Mouse (Mus musculus) layer of hippocampus, adult 2 months (tissue): Measurements from ENCODE around the gene Olfr582. TPM values are rescaled to one million over a fixed set of nuclear protein-coding genes. Genes with fewer than 3 reads are reported as not detected.

ENCODE experiments used
- DNase-seq, 2 experiments: peaks; one replicate each; pipeline ENCODE4 v3.0.0; 2022; ENCODE audit warnings: low spot score in 2 of 2
- H3K27ac ChIP-seq: fragments of 200-600 bp; 2 replicates; pipeline ENCODE4 v1.8.1; 2022
- H3K4me3 ChIP-seq: fragments of 200-600 bp; 2 replicates; pipeline ENCODE4 v1.8.1; 2022; ENCODE audit warnings: mild to moderate bottlenecking
- CTCF ChIP-seq: fragments of 200-600 bp; conservative IDR thresholded peaks from 2 replicates; pipeline ENCODE4 v1.8.1; 2022; ENCODE audit warnings: antibody characterized with exemption, mild to moderate bottlenecking, moderate library complexity
- long read RNA-seq, 2 experiments: library from polyadenylated mRNA; stranded (forward); transcript quantifications; one replicate each; pipeline ENCODE4 v2.0.0; 2021; ENCODE audit warnings: borderline mapping rate in 2 of 2
- total RNA-seq, 2 experiments: library from RNA; stranded (reverse); gene quantifications; 2 replicates each; pipeline ENCODE4 v1.2.3; 2021

Olfr582 gene
- not detected for total RNA-seq
- long read RNA-seq, experiment 1 = 0 reads
- long read RNA-seq, experiment 2 = 0 reads

DNA sequence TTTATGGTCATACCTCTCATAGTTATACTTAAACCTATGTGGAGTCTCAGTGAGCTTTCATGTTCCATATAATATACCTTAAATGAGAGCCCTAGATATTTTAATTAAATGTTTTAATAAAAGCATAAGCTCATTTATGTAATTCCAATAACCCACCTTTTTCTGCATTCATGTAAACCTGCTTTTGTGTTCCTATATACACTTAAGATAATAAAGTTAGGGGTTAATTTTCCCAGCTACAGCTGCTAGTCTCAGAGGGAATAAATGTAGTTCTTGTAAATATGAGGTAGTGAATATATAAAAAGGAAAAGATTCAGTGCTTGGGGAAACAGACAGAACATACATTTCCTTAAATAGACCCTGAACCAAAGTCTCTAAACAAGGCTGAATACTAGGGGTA lies at the start of gene Olfr582:
Gene Olfr582 (plus strand): TSS at position 301 of the 400 bp plus-strand sequence.
- Histone ChIP-seq H3K27ac (no peak within 1 kb of the TSS), H3K4me3 (no peak within 1 kb of the TSS)
- TF ChIP-seq CTCF = no peak
- DNase-seq = no peak

- no peak for DNase-seq
- TF ChIP-seq CTCF = no peak
- Histone ChIP-seq H3K27ac (no peak within 1 kb of the TSS), H3K4me3 (no peak within 1 kb of the TSS)
Observed at GRCm38 (mm10) chr7:102989224-102989623, 48.6 kb upstream of the Olfr582 start, which contains the start of gene Olfr578. Gene Olfr578 (minus strand): TSS chr7:102989324.

GRCm38 (mm10) chr7:103051000-103051399 lies 13.2 kb downstream of the Olfr582 start, which contains the start of gene Olfr583:
Gene Olfr583 (plus strand): TSS chr7:103051300.
- H3K4me3 ChIP-seq = no peak within 1 kb of the TSS
- no peak for TF ChIP-seq CTCF
- DNase-seq = no peak
- no peak within 1 kb of the TSS for H3K27ac ChIP-seq

DNA sequence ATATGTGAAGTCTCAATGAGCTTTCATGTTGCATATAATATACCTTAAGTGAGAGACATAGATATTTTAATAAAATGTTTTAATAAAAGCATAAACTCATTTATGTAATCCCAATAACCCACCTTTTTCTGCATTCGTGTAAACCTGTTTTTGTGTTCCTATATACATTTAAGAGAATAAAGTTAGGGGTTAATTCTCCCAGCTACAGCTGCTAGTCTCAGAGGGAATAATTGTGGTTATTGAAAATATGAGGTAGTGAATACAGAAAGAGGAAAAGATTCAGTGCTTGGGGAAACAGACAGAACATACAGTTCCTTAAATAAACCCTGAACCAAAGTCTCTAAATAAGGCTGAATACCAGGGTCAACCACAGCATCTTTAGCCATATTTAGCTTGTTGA lies 43.8 kb downstream of the Olfr582 start, which contains the start of gene Olfr584:
Gene Olfr584 (plus strand): TSS at position 301 of the 400 bp plus-strand sequence.
- DNase-seq = no peak
- no peak for TF ChIP-seq CTCF
- Histone ChIP-seq H3K4me3 (no peak within 1 kb of the TSS), H3K27ac (no peak within 1 kb of the TSS)

Other genes with a start within 250 kb of the Olfr582 start
- gene Olfr564, start 234.5 kb upstream of the Olfr582 start, total RNA-seq = not detected
- not detected for gene Olfr566, start 179.3 kb upstream of the Olfr582 start, total RNA-seq
- gene Olfr568, start 160.9 kb upstream of the Olfr582 start, total RNA-seq = not detected
- gene Olfr569, start 147.1 kb upstream of the Olfr582 start, total RNA-seq = not detected
- gene Olfr570, start 143.4 kb upstream of the Olfr582 start, total RNA-seq = not detected
- not detected for gene Olfr571, start 120.5 kb upstream of the Olfr582 start, total RNA-seq
- not detected for gene Olfr572, start 113.6 kb upstream of the Olfr582 start, total RNA-seq
- not detected for gene Olfr573-ps1, start 95.4 kb upstream of the Olfr582 start, total RNA-seq
- gene Olfr574, start 89.6 kb upstream of the Olfr582 start, total RNA-seq = not detected
- not detected for gene Olfr575, start 79.2 kb upstream of the Olfr582 start, total RNA-seq
- not detected for gene Olfr576, start 75.4 kb upstream of the Olfr582 start, total RNA-seq
- not detected for gene Olfr577, start 62.1 kb upstream of the Olfr582 start, total RNA-seq
- not detected for gene Olfr578, start 48.7 kb upstream of the Olfr582 start, total RNA-seq
- not detected for gene Olfr583, start 13.3 kb downstream of the Olfr582 start, total RNA-seq
- gene Olfr584, start 43.9 kb downstream of the Olfr582 start, total RNA-seq = not detected
- gene Olfr585, start 59.7 kb downstream of the Olfr582 start, total RNA-seq = not detected
- gene Olfr586, start 87.6 kb downstream of the Olfr582 start, total RNA-seq = not detected
- gene Olfr588-ps1, start 102.9 kb downstream of the Olfr582 start, total RNA-seq = not detected
- gene Olfr589, start 118.3 kb downstream of the Olfr582 start, total RNA-seq = not detected
- not detected for gene Olfr591, start 140.3 kb downstream of the Olfr582 start, total RNA-seq
- gene Olfr592, start 146.8 kb downstream of the Olfr582 start, total RNA-seq = not detected
- gene Olfr593, start 173.8 kb downstream of the Olfr582 start, total RNA-seq = not detected
- gene Olfr594, start 179.0 kb downstream of the Olfr582 start, total RNA-seq = not detected
- not detected for gene Usp17ld, start 214.5 kb downstream of the Olfr582 start, total RNA-seq